Mouse (Mus musculus) lung, embryonic 14.5 days (tissue): ENCODE results near the gene Eps15l1. TPM values are rescaled to one million over a fixed set of nuclear protein-coding genes. Genes with fewer than 3 reads are reported as not detected.

Experiments used
- ATAC-seq: fragments of 200-750 bp; cut with Nextera tagmentation; 2 replicates; pipeline ENCODE4 v1.8.0; 2017; ENCODE audit warnings: mild to moderate bottlenecking, moderate TSS enrichment, moderate library complexity; ENCODE audit not compliant: insufficient read depth
- DNase-seq: peaks from one replicate; pipeline ENCODE4 v3.0.0-alpha.2; 2015
- H3K27ac ChIP-seq: fragments of 300-500 bp; sonication (generic); 2 replicates; pipeline ENCODE4 v1.5.1; 2014; ENCODE audit warnings: low read depth, mild to moderate bottlenecking, moderate library complexity
- H3K27me3 ChIP-seq: fragments of 300-500 bp; sonication (generic); 2 replicates; pipeline ENCODE4 v1.6.1; 2014; ENCODE audit warnings: low read length, control low read depth; ENCODE audit not compliant: insufficient read depth
- H3K36me3 ChIP-seq: fragments of 300-500 bp; sonication (generic); 2 replicates; pipeline ENCODE4 v1.6.1; 2014; ENCODE audit warnings: control low read depth; ENCODE audit not compliant: insufficient read depth
- H3K4me1 ChIP-seq: fragments of 300-500 bp; sonication (generic); 2 replicates; pipeline ENCODE4 v1.6.1; 2014; ENCODE audit warnings: antibody characterized with exemption, control low read depth; ENCODE audit not compliant: insufficient read depth
- H3K4me2 ChIP-seq: fragments of 300-500 bp; sonication (generic); 2 replicates; pipeline ENCODE4 v1.6.1; 2014; ENCODE audit warnings: mild to moderate bottlenecking
- H3K4me3 ChIP-seq: fragments of 300-500 bp; sonication (generic); 2 replicates; pipeline ENCODE4 v1.5.1; 2014; ENCODE audit warnings: low read depth, low read length
- H3K9ac ChIP-seq: fragments of 300-500 bp; sonication (generic); 2 replicates; pipeline ENCODE4 v1.6.1; 2014
- H3K9me3 ChIP-seq: fragments of 300-500 bp; sonication (generic); 2 replicates; pipeline ENCODE4 v1.6.1; 2016; ENCODE audit warnings: low read depth, low read length, control low read depth
- CTCF ChIP-seq: IDR thresholded peaks from 2 replicates; pipeline ENCODE4 v1.5.1; 2016; ENCODE audit warnings: antibody characterized with exemption, low read depth
- WGBS: fragments of 180-500 bp; shearing (Covaris S2); extraction: QIAGEN DNeasy Blood & Tissue Kit; methylation state at CpG from one replicate; pipeline ENCODE4 v1.1.7; 2014; 5-methylcytosine and 5-hydroxymethylcytosine counted together
- polyA plus RNA-seq: library from polyadenylated mRNA; unstranded; fragments of >200 nt; fragmentation: Nextera tagmentation; extraction: Ambion mirVana; gene quantifications from 2 replicates; pipeline ENCODE4 v1.2.1, GENCODE M21; 2014

The Eps15l1 gene
- polyA plus RNA-seq, 1 experiment from 2014 or later: 69.4 TPM

- no peaks in the 10 kb centered on the region for H3K27me3 ChIP-seq
- no peaks in the 10 kb centered on the region for H3K9me3 ChIP-seq
- H3K27ac ChIP-seq: no peak overlapping the region
- H3K4me2 ChIP-seq: no peak overlapping the region
- 67% methylated on average over 7 of the region's 7 CpGs for WGBS
- DNase-seq: no peak
- no peak overlapping the region for H3K9ac ChIP-seq
- no peak overlapping the region for H3K4me3 ChIP-seq
- no peaks in the 10 kb centered on the region for H3K4me1 ChIP-seq
- H3K36me3 ChIP-seq: peaks cover 89% of the 10 kb centered on the region
- ATAC-seq: no peak
- TF ChIP-seq CTCF: no peak
Observed at GRCm38 (mm10) chr8:72363457-72363856, 57.8 kb downstream of the Eps15l1 start.

GRCm38 (mm10) chr8:72362754-72363153 lies 58.5 kb downstream of the Eps15l1 start:
- DNase-seq (no peak), ATAC-seq (no peak)
- H3K9me3 ChIP-seq: no peaks in the 10 kb centered on the region
- H3K9ac ChIP-seq: no peak overlapping the region
- WGBS: 88% methylated on average over 4 of the region's 4 CpGs
- no peak overlapping the region for H3K27ac ChIP-seq
- no peak overlapping the region for H3K4me2 ChIP-seq
- H3K27me3 ChIP-seq: no peaks in the 10 kb centered on the region
- no peak overlapping the region for H3K4me3 ChIP-seq
- no peak for TF ChIP-seq CTCF
- no peaks in the 10 kb centered on the region for H3K4me1 ChIP-seq
- peaks cover 89% of the 10 kb centered on the region for H3K36me3 ChIP-seq

- no peak for TF ChIP-seq CTCF
- no peaks in the 10 kb centered on the region for H3K27me3 ChIP-seq
- DNase-seq (no peak), ATAC-seq (no peak)
- no peaks in the 10 kb centered on the region for H3K4me1 ChIP-seq
- H3K4me2 ChIP-seq: no peak overlapping the region
- no peak overlapping the region for H3K27ac ChIP-seq
- no peak overlapping the region for H3K4me3 ChIP-seq
- no peaks in the 10 kb centered on the region for H3K9me3 ChIP-seq
- H3K36me3 ChIP-seq: peaks cover 87% of the 10 kb centered on the region
- H3K9ac ChIP-seq: no peak overlapping the region
Observed at GRCm38 (mm10) chr8:72360162-72360561, 61.1 kb downstream of the Eps15l1 start.

GRCm38 (mm10) chr8:72356593-72356992 lies 64.7 kb downstream of the Eps15l1 start:
- Histone ChIP-seq H3K27me3 (no peaks in the 10 kb centered on the region), H3K36me3 (peaks cover 67% of the 10 kb centered on the region), H3K4me1 (no peaks in the 10 kb centered on the region), H3K9me3 (no peaks in the 10 kb centered on the region), H3K9ac (no peak overlapping the region), H3K27ac (no peak overlapping the region), H3K4me2 (no peak overlapping the region), H3K4me3 (no peak overlapping the region)
- ATAC-seq (no peak), DNase-seq (no peak)
- 90% methylated on average over 3 of the region's 3 CpGs for WGBS
- TF ChIP-seq CTCF: no peak

- WGBS: 60% methylated on average over 11 of the region's 11 CpGs
- no peak overlapping the region for H3K4me2 ChIP-seq
- H3K9me3 ChIP-seq: no peaks in the 10 kb centered on the region
- DNase-seq: peak; percentile 27
- H3K4me3 ChIP-seq: no peak overlapping the region
- H3K27ac ChIP-seq: no peak overlapping the region
- no peak overlapping the region for H3K9ac ChIP-seq
- ATAC-seq: no peak
- no peak for TF ChIP-seq CTCF
- H3K27me3 ChIP-seq: no peaks in the 10 kb centered on the region
- H3K36me3 ChIP-seq: peaks cover 58% of the 10 kb centered on the region
- no peaks in the 10 kb centered on the region for H3K4me1 ChIP-seq
Observed at GRCm38 (mm10) chr8:72354272-72354671, 67.0 kb downstream of the Eps15l1 start.

GRCm38 (mm10) chr8:72353700-72354045 lies 67.6 kb downstream of the Eps15l1 start:
- Histone ChIP-seq H3K4me3 (no peak overlapping the region), H3K27me3 (no peaks in the 10 kb centered on the region), H3K4me1 (no peaks in the 10 kb centered on the region), H3K9me3 (no peaks in the 10 kb centered on the region), H3K9ac (no peak overlapping the region), H3K36me3 (peaks cover 54% of the 10 kb centered on the region), H3K4me2 (no peak overlapping the region), H3K27ac (no peak overlapping the region)
- no peak for ATAC-seq
- TF ChIP-seq CTCF: no peak
- 79% methylated on average over 7 of the region's 7 CpGs for WGBS
- peak; percentile 41 for DNase-seq

- H3K27ac ChIP-seq: no peak overlapping the region
- ATAC-seq (peak; percentile 81), DNase-seq (no peak)
- no peak overlapping the region for H3K9ac ChIP-seq
- H3K4me2 ChIP-seq: no peak overlapping the region
- no peaks in the 10 kb centered on the region for H3K4me1 ChIP-seq
- no peaks in the 10 kb centered on the region for H3K27me3 ChIP-seq
- peaks cover 50% of the 10 kb centered on the region for H3K36me3 ChIP-seq
- no peaks in the 10 kb centered on the region for H3K9me3 ChIP-seq
- no peak overlapping the region for H3K4me3 ChIP-seq
- 69% methylated on average over 8 of the region's 8 CpGs for WGBS
- TF ChIP-seq CTCF: no peak
Observed at GRCm38 (mm10) chr8:72352951-72353699, 68.1 kb downstream of the Eps15l1 start.
